Mouse (Mus musculus) layer of hippocampus, adult 2 months (tissue): ENCODE data around the gene Ralgds. TPM values are rescaled to one million over a fixed set of nuclear protein-coding genes. Genes with fewer than 3 reads are reported as not detected.

Experiments used
- DNase-seq, 2 experiments: peaks; one replicate each; pipeline ENCODE4 v3.0.0; 2022; ENCODE audit warnings: low spot score in 2 of 2
- H3K27ac ChIP-seq: fragments of 200-600 bp; 2 replicates; pipeline ENCODE4 v1.8.1; 2022
- H3K4me3 ChIP-seq: fragments of 200-600 bp; 2 replicates; pipeline ENCODE4 v1.8.1; 2022; ENCODE audit warnings: mild to moderate bottlenecking
- CTCF ChIP-seq: fragments of 200-600 bp; conservative IDR thresholded peaks from 2 replicates; pipeline ENCODE4 v1.8.1; 2022; ENCODE audit warnings: antibody characterized with exemption, mild to moderate bottlenecking, moderate library complexity
- total RNA-seq, 2 experiments: library from RNA; stranded (reverse); gene quantifications; 2 replicates each; pipeline ENCODE4 v1.2.3; 2021

The Ralgds gene
- total RNA-seq, 2 experiments from 2014 or later: 115 to 139 TPM

GRCm38 (mm10) chr2:28597733-28598547 is 85.0 kb downstream of the Ralgds start:
- H3K27ac ChIP-seq: no peak overlapping the region
- TF ChIP-seq CTCF: no peak
- no peak for DNase-seq
- no peak overlapping the region for H3K4me3 ChIP-seq

- TF ChIP-seq CTCF: no peak
- DNase-seq: no peak
- H3K27ac ChIP-seq: no peak overlapping the region
- no peak overlapping the region for H3K4me3 ChIP-seq
These were observed 86.0 kb downstream of the Ralgds start for GRCm38 (mm10) chr2:28598692-28599568.

GRCm38 (mm10) chr2:28599569-28599900 is 86.6 kb downstream of the Ralgds start:
- no peak for DNase-seq
- H3K4me3 ChIP-seq: no peak overlapping the region
- TF ChIP-seq CTCF: no peak
- H3K27ac ChIP-seq: no peak overlapping the region

- TF ChIP-seq CTCF: no peak
- H3K27ac ChIP-seq: no peak overlapping the region
- DNase-seq: no peak
- H3K4me3 ChIP-seq: no peak overlapping the region
These were observed 89.0 kb downstream of the Ralgds start for GRCm38 (mm10) chr2:28601720-28602590.

Other genes starting within 250 kb of the Ralgds start
- gene Ppp1r26, start 66.3 kb upstream of the Ralgds start, total RNA-seq: 10 to 100 TPM; 14.5 to 17.3 TPM
- gene 1700007K13Rik, start 46.8 kb upstream of the Ralgds start, total RNA-seq: 1 to 10 TPM; 1.9 to 2.4 TPM
- gene Mrps2, start 45.1 kb upstream of the Ralgds start, total RNA-seq: 10 to 100 TPM; 35.8 to 39.4 TPM
- gene Gbgt1, start 16.2 kb upstream of the Ralgds start, total RNA-seq: 1 to 10 TPM; 1.8 to 2.2 TPM
- gene Gm10134, start 7.0 kb upstream of the Ralgds start, total RNA-seq: 1 to 10 TPM in 1 of 2 experiments, not detected in 1; 1.2 TPM
- not detected for gene Cel, start 50.3 kb downstream of the Ralgds start, total RNA-seq
- gene Gtf3c5, start 70.6 kb downstream of the Ralgds start, total RNA-seq: 10 to 100 TPM; 18.2 to 20.7 TPM
- gene Gfi1b, start 108.9 kb downstream of the Ralgds start, total RNA-seq: not detected
- gene Tsc1, start 128.1 kb downstream of the Ralgds start, total RNA-seq: 10 to 100 TPM; 47.1 to 49.1 TPM
- gene Spaca9, start 186.6 kb downstream of the Ralgds start, total RNA-seq: not detected
- gene Ak8, start 187.0 kb downstream of the Ralgds start, total RNA-seq: 1 to 10 TPM in 1 of 2 experiments, under 1 TPM in 1; 0.74 to 1.2 TPM